Mouse (Mus musculus) urinary bladder, postnatal 14 days (tissue): ENCODE data around the gene Pik3cd.
A peak's percentile ranks its signal among the peaks of the same experiment; 100 is the strongest.

Experiments
- DNase-seq: peaks from one replicate; pipeline ENCODE4 v3.0.0; 2021; ENCODE audit warnings: low spot score

The Pik3cd gene

DNA sequence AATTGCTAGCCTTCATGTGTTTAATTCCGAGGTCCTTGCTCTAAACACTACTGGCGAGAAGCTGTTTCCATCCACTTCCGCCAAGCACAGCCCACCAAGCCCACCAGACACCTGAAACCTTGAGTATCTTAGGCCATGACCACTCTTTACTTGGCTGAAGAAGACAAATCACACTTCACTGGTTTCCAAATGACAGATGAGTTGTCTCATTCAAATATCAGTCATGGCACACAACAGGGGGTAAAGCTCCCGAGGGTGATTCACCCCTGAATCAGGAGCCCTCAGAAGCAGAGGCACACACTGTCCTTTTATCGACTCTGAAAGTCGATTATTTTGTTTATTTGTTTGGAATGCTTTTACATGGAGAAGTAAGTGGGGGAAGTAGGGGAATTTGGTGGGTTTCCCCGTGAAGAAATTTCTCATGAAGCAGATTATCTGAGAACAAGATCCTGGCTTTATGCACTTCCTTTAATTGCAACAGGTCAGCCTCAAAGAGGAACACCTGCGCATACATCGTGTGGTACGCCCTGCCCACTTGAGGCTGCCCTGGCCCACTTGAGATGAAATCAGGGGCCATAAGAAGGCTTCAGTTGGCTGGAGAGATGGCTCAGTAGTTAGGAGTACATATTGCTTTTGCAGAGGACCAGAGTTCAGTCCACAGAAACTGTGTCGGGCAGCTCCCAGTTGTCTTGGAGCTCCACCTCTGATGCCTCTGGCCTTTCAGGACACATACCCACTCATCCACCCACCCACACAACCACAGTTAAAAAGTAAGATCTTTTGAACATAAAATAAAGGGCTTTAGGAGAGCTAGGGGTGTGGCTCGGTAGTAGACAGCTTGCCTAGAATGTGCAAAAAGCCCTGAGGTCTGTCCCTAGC, 12.3 kb downstream of the Pik3cd start:
- no peak for DNase-seq

DNA sequence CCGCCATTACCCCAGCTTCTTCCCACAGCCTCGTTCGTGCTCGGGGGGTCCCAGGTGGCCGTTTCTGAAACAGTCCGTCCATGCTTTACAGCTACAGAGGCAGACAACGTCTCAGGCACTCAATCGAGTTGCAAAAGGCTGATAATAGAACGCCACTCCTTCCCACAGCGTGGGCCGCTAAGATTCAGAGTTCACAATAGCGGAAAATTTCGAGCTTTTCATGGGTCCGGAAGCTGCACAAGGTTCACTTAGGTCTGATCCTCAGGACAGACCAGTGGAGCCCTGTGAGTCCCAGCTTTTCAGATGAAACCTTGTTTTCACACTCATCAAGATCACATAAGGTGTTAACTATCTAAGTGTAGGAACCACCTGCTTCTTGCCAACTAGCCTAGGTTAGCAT, 13.5 kb downstream of the Pik3cd start:
- no peak for DNase-seq

DNA sequence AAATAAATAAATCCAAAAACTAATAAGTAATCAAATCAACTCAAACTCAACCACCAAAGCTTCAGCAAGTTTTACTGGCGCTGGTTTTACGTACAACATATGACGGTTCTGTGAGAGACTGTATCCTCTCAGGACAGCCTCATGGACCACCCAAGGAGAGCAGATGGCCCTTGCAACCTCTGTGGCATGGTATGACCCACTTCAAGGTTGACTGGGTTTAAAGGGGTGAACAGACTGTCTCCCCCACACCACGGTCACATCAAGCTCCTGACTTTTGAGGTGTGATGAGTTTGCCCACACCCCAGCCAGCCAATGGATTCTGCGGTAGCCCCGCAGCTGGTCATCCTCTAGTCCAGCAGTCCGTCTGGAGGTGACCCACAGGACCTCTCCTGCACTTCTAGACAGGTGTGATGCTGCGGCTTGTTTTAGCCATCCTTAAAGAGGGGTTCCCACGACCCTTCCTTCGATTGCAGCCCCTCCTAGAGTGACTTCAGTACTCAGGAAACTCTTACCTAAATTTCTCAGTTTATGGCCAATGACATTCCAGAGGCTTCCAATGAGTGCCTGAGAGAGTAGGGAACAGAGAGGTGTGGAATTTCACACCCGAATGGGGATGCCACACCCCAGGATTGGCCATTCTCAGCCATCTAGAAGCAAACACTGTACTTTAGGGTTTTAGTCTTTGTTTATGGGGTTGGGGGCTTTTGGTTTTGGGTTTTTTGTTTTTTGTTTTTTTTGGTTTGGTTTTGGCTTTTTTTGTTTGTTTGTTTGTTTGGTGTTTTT, 17.3 kb downstream of the Pik3cd start:
- no peak for DNase-seq

DNA sequence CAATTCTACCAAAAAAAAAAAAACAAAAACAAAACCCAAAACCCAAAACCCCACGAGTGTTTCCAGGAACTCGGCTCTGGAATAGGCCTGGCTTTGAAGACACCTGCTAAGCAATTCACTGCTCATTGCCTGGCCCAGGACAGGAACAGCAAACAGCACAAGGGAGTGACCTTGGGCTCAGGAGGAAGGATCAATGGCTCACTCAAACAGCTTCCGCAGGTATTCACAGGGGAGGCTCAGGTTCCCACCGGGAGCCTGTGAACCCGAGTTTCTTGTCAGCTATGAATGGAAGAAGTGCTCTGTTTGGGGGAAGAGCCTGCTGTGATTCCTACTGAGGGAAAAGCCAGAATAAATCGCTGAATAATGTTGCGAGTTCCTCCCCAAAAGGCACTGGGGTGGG, 18.5 kb downstream of the Pik3cd start:
- no peak for DNase-seq

DNA sequence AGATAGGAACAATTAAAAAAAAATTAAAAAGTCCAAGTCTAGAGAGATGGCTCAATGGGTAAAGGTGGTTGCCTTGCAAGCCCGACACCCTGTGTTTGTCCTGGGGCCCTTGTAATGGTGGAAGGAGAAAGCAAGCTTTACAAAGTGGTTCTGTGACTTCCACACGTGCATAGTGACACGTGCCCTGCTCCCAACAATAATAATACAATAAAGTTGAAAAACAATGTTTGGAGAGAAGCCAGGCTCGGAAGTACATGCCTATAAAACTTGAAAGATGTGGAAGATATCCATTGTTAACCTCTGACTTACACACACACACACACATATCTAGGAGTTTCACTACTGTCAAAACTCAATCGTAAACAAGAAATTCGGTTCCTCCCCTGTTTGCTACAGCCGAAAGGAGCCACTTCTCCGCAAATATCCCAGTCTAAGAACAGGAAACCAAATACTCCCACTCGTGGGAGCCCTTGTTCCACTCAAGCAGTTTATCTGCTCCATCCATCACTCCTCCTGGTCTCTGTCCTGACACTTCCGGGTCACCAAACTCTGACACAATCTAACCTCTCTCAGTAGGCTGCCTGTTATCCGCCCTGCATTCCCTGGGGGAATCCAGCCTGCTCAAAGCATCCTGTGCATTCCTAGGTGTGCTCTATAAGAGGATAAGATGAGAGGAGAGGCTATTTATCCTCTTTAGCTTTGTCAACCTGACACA, 23.2 kb downstream of the Pik3cd start:
- DNase-seq = no peak

DNA sequence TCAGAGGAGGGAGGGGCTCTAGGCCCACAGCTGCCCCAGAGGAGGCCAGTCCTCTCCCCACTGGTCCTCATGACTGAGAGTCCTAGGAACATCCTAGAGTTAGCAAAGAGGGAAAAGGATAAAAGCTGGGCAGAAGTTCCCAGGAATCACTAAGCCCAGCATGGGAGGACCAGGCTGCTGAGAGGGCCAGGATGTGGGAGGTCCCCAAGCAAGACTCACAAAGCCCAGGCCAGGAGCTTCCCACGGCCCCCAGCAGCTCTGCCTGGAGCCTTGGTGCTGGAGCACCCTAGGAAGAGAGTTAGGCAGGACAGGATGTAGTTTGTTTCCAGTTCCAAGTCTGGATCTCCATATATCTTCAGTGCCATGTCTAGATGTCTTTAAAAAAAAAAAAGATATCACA, 24.4 kb downstream of the Pik3cd start:
- no peak for DNase-seq

DNA sequence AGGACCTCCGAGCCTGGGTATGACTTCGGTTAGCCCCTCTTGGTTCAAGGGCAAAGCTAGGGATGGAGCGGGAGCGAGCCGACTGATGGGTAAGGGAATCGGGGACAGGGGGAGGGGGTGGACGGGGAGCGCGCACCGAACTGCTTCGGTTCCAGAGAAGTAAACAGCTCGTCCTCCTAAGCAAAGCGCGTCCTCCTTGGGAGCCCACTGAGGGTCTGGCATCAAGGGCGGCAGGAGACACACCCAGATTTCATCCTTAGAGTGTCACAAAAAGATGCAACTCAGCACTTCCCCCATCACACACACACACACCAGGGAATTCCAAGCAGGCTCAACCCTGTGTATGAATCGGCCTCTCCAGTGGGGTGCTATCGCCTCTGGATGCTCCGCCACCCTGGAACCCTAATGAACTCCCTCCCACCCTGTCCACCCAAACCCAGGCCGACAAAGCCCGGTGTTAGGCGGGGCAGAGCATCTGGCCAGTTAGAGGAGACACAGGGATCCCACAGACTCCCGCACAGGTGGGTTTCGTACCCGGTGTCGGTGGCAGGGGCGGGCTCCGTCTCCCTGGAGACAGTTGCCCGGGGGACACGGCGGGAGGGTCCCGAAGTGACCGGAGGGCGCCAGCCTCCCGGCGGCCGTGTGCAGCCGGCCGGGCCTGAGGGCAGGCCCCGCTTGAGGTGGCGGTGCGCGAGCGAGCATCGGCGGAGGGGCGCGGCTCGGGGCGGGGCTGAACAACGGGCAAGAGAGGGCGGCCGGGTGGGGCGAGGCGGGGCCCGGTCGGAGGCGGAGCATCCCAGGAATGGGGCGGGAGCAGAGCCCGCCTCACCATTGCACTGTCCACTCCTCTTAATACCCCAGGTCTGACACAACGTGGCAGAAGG, 26.8 kb downstream of the Pik3cd start:
- peak; percentile 82 for DNase-seq

DNA sequence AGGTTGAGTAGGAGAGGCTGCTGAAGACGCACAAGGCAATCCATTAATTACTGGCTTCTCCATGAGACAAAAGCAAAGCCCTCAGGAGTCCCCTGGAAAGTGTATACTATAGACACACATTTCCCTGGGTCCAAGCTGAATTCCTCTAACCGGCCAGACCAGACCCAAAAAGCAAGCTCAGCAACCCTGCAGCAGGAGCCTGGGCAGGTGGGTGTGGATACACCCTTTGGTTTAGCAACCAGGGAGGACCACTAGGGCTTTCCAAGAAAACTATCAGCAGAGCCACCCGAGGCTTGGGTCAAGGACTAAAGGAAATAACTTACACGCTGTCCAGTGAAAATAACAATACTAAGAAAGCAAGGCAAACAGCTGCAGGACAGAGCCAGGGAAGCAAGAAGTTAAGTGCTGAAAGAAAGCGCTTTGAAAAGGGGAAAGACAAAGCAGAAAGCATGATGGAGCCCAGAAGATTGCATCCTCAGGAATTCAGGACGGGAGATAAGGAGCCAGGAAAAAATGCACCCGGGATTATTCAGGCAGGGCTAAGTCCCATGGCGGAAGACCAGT, 27.5 kb downstream of the Pik3cd start:
- DNase-seq = no peak

DNA sequence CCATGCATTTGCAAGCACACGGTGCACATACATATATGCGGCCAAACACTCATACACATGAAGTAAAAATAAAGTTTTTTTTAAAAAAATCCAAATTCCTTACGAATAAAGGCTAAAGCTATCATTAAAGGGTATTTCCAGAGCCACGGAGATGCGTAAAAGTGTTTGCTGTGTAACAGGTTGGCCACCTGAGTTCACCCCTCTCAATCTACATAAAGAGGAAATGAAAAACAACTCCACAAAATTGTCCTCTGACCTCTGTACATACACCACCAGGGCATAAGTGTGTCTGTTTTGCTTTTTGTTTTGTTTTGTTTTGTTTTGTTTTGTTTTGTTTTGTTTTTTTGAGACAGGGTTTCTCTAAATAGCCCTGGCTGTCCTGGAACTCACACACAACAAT, 29.6 kb downstream of the Pik3cd start:
- no peak for DNase-seq

DNA sequence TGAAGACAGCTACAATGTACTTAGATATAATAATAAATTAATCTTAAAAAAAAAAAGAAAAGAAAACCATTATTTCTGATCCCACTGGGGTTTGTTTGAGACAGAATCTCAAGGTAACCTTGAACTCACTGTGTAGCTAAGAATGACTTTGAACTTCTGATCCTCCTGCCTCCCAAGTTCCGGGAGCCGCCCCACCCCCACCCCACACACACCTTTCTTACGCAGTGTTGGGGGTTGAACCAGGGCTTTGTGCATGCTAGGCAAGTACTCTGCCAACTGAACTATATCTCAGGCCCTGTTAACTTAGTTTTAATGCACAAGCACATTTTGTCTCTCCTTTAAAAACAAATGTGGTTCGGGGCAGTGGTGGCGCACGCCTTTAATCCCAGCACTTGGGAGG, 31.2 kb downstream of the Pik3cd start:
- DNase-seq = no peak

DNA sequence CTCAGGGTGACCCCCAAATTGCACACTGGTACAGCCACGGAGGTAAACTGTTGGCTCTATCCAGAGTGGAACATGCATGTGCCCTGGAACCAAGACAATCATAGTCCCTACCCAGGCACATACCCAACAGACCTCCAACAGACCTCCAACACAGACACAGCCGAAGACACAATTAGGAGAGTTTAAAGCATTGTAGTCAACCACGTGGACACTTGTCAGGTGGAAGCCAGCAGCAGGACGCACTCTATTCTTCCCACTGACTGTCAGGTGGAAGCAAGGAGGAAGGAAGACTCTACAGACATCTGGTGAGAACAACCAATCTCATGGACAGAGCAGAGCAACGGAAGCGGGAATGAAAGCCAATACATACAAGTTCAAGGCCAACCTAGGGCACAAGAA, 36.7 kb downstream of the Pik3cd start:
- DNase-seq = no peak

DNA sequence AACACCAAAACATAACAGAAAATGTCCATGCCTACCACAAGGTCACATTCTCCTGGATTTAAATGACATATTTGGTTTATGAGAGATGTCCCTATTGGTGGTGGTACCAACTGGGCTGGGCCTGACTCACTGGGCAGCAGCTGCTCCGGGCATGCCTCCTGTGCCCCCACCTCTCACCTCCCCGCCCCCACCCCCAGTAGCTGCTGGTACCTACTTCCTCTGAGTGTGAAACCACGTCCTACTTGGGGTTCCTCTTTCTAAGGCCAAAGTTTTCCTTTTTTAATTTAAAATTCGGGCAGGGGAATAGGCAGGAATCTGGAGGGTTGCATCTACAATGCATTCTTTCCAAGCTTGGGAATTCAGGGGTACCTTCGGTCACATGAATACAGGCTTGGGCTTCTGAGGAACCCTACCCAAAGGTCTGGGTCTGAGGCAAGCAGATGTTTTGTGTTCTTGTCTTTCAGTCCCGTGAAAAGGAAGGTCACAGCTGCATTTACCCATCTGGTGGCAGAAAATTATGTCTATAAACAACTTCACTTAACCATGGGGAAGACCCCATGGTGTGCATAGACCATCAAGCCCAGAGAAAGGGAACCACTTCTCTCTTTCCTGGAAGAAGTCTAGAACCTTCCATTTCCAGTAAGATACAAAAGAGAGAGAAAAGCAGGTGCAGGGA, 37.2 kb downstream of the Pik3cd start:
- no peak for DNase-seq

DNA sequence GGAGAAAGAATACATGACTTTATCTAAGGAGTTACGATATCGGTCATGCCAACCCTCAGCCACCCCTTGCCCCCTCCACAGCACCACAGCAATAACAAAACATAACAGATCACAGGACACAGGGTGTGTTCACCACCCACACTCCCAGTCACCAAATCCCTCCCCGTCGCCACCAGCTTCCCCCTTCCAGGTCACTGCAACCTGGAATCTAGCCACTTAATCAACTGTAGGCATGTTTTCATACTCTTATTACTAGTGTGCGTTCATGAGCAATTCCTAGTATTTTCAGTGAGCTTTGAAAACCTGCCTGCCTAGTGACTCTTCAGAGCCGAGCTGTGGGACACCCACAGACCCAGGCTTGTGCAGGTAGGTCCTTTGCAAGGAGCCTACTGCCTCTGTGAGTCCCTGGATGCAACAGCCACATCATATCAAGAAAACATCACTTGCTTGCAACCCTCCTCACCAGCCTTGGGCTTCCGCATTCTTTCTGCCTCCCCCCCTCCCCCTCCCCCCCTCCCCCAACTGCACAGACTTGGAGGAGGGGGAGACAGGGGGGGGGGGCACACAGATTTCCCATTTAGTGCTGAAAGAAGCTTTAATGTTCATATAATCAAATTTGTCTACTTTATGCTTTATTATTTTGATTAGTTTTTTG, 38.4 kb downstream of the Pik3cd start:
- DNase-seq = no peak

DNA sequence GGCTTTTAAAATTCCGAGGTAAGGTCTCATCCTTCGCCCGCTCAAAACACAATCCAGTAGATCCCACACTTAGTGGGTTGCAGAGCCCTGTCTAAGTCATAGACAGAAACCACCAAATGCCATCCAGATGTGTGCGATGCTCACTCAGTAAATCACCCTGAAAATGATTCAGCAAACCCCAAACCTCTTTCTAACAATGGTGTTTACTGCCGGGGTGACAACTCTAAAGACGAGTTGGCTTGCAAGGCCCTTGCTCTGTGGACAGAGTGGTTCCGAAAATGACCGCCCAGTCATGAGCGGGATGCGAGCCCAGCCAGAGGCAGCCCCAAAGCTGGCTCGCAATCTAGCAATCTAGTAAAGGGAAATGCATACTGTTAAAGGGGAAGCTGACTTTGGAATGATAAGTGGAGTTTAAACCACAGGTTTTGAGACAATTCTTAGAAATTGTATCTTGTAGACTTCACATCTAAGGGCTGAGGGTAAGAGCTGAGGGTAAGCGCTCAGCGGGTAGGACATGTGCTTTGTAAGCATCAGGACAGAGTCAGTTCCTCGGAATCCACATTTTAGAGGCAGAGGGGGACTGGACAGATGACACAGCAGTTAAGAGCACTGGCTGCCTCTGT, 40.3 kb downstream of the Pik3cd start:
- DNase-seq = no peak

DNA sequence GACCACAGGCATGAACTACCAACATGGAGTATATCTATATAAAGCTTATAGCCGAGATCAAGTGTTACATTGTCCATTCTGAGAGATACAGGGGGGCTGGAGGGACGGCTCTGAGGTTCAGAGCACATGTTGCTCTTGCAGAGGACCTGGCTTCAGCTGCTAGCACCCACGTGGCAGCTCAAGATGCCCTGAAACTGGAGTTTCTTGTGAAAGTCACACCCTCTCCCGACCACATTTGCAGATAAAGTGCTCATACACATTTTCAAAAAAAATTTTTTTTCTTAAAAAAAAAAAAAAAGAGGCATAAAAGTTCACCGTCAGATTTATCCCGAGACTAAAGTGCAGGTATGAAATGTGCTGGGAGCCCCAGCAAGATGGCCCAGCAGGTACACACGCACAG, 41.8 kb downstream of the Pik3cd start:
- no peak for DNase-seq

DNA sequence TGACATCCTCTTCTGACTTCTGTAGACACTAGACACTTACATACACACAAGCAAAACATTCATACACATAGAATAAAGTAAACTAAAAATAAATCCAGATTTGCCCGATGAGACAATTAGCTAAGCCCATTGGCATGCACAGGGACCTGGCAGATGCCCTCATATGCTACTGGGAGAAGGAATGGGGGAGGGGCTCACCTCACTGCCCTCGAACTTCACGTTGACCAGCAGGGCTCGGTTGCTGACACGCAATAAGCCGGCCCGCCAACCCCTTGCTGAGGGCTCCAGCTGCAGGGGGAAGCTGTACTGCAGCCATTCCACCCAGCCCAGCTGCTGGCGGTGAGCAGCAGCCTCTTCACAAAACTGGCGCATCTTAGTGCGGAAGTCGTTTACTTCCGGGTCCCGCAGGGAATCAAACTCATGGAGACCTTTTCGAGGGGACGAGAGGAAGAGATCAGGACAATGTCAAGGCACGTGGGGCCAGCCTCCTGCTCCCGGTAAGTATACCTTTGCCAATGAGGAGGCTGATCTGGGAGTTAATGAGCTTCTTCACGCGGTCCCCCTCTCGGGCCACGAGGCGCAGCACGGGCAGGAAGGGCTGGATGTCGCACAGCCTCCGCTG, 42.8 kb downstream of the Pik3cd start:
- no peak for DNase-seq

DNA sequence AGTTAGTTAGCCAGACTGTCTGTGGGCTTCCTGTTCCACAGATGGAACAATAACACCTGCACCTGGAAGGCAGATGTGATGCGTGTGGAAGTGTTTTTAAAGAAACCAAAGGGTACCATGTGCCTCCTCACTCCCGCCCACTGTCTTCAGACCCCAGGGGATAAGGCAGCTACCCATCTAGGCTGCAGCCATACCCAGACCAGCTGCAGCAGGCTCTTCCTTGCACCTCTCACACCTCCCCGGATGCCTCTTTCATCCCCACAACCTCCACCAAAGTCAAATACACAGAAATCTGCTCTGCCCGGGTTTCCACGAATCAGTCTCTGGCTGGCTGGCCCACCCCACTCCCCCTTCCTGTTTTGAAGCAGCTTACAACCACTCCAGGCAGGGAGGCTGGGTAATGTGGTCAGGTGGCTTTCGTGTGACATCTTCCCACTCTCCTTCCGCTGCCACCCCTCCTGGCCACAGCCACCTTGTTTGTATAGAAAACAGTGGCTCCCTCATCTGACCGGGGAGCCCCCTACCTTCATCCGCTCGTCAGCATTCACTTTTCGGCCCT, 44.4 kb downstream of the Pik3cd start:
- no peak for DNase-seq

DNA sequence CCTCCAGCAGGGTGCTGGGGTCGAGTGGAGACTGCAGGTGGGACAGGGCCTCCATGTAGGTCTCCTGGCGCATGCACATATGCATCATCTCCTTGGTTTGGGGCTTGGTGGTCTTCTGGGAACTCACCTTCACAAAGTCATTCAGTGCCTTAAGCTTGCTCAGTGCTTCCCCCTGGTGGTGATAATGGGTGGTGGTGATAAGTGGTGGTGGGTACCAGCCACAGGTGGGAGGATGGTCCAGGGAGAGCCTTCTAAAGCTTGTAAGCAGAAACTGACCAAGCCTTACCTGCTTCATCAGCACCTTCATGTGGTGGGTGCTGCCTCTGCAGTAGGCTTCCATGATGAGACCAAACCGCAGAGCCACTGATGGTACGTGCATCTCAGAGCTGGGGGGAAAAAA, 48.1 kb downstream of the Pik3cd start:
- DNase-seq = peak; percentile 28
